Mouse (Mus musculus) heart, embryonic 15.5 days (tissue): ENCODE data around the gene Cd247. TPM values are rescaled to one million over a fixed set of nuclear protein-coding genes. Genes with fewer than 3 reads are reported as not detected.

ENCODE experiments used
- ATAC-seq: fragments of 200-750 bp; cut with Nextera tagmentation; replicated peaks from 2 replicates; pipeline ENCODE4 v1.8.0; 2017; ENCODE audit warnings: low read depth, moderate TSS enrichment; ENCODE audit not compliant: insufficient number of reproducible peaks, insufficient read depth, low FRiP score
- H3K27ac ChIP-seq: fragments of 300-500 bp; sonication (generic); 2 replicates; pipeline ENCODE4 v1.5.1; 2015; ENCODE audit warnings: mild to moderate bottlenecking, inconsistent platforms
- H3K27me3 ChIP-seq: fragments of 300-500 bp; sonication (generic); 2 replicates; pipeline ENCODE4 v1.6.1; 2015; ENCODE audit warnings: inconsistent platforms
- H3K36me3 ChIP-seq: fragments of 300-500 bp; sonication (generic); 2 replicates; pipeline ENCODE4 v1.6.1; 2015; ENCODE audit warnings: mild to moderate bottlenecking, inconsistent platforms
- H3K4me1 ChIP-seq: fragments of 300-500 bp; sonication (generic); replicated peaks from 2 replicates; pipeline ENCODE4 v1.6.1; 2015; ENCODE audit warnings: inconsistent platforms
- H3K4me2 ChIP-seq: fragments of 300-500 bp; sonication (generic); 2 replicates; pipeline ENCODE4 v1.6.1; 2015; ENCODE audit warnings: inconsistent platforms, mild to moderate bottlenecking, moderate library complexity
- H3K4me3 ChIP-seq: fragments of 300-500 bp; sonication (generic); 2 replicates; pipeline ENCODE4 v1.5.1; 2015; ENCODE audit warnings: mild to moderate bottlenecking, inconsistent platforms
- H3K9ac ChIP-seq: fragments of 300-500 bp; sonication (generic); 2 replicates; pipeline ENCODE4 v1.6.1; 2015; ENCODE audit warnings: mild to moderate bottlenecking, inconsistent platforms
- H3K9me3 ChIP-seq: fragments of 300-500 bp; sonication (generic); replicated peaks from 2 replicates; pipeline ENCODE4 v1.6.1; 2016; ENCODE audit warnings: inconsistent platforms
- whole genome bisulfite sequencing: fragments of 180-500 bp; shearing (Covaris S2); methylation state at CpG from one replicate; pipeline ENCODE4 v1.1.7; 2015; ENCODE audit warnings: mixed read lengths; 5-methylcytosine and 5-hydroxymethylcytosine counted together
- polyA plus RNA-seq: library from polyadenylated mRNA; unstranded; fragments of >200 nt; fragmentation: Nextera tagmentation; extraction: Ambion mirVana; gene quantifications from 2 replicates; pipeline ENCODE4 v1.2.1, GENCODE M21; 2015

Gene Cd247
- polyA plus RNA-seq, 1 experiment from 2014 or later = 0.89 TPM

DNA sequence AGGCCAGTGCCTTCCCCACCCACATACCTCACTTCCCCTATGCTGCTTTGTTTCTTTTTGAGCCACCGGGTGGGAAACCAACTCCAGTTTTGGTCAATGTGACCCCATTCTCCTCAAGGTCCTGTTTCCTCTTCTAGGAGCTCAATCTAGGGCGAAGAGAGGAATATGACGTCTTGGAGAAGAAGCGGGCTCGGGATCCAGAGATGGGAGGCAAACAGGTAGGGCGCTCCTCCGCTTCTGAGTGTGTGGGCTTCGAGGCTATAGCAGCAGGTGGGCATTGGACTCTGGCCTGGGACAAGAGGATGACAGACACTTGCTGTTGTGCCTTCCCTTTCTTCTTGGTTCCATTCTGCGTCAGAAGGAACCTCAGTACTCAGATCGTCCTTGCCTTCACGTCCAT lies 68.8 kb downstream of the Cd247 start:
- no peak overlapping the region for H3K4me2 ChIP-seq
- WGBS = 88% methylated on average over 11 of the region's 11 CpGs
- H3K27ac ChIP-seq = no peak overlapping the region
- H3K36me3 ChIP-seq = no peaks in the 10 kb centered on the region
- H3K27me3 ChIP-seq = no peaks in the 10 kb centered on the region
- H3K9ac ChIP-seq = no peak overlapping the region
- peaks cover 4% of the 10 kb centered on the region for H3K4me1 ChIP-seq
- no peak for ATAC-seq
- H3K4me3 ChIP-seq = no peak overlapping the region
- H3K9me3 ChIP-seq = no peaks in the 10 kb centered on the region

GRCm38 (mm10) chr1:165858356-165858755 lies 69.9 kb downstream of the Cd247 start:
- WGBS = 72% methylated on average over 5 of the region's 5 CpGs
- H3K4me2 ChIP-seq = no peak overlapping the region
- ATAC-seq = no peak
- no peaks in the 10 kb centered on the region for H3K36me3 ChIP-seq
- no peak overlapping the region for H3K9ac ChIP-seq
- H3K4me1 ChIP-seq = peaks cover 4% of the 10 kb centered on the region
- no peak overlapping the region for H3K4me3 ChIP-seq
- H3K9me3 ChIP-seq = no peaks in the 10 kb centered on the region
- no peak overlapping the region for H3K27ac ChIP-seq
- H3K27me3 ChIP-seq = no peaks in the 10 kb centered on the region

- Histone ChIP-seq H3K27me3 (no peaks in the 10 kb centered on the region), H3K9ac (no peak overlapping the region), H3K27ac (peak overlapping the region; percentile 57; the same call in 1 of the 2 replicates), H3K9me3 (no peaks in the 10 kb centered on the region), H3K4me3 (no peak overlapping the region), H3K4me2 (no peak overlapping the region), H3K4me1 (peaks cover 13% of the 10 kb centered on the region), H3K36me3 (no peaks in the 10 kb centered on the region)
- 60% methylated on average over 9 of the region's 9 CpGs for WGBS
- ATAC-seq = 0 out of 2 replicates have a peak, but pooled peaks have one; percentile 45
These were observed 72.1 kb downstream of the Cd247 start for GRCm38 (mm10) chr1:165860373-165861234.

DNA sequence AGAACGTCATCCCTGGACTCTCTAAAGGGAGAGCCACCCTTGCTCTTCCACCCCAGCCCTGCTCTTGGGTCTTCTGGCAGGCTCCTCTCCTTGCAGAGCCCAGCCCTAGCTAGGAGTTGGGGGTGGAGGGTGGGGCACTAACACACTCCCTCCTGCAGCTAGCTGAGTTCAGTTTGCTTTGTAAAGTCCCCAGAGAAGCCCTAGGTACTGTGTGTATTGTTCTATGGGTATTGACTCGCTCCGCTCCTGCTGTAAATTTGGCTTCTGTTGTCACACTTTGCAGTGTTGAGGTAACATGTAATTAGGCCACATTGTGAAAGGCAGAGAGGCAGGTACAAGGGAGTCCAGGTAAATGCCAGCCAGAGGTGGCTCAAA lies 72.7 kb downstream of the Cd247 start:
- WGBS = 83% methylated on average over 3 of the region's 3 CpGs
- no peak overlapping the region for H3K4me3 ChIP-seq
- H3K36me3 ChIP-seq = no peaks in the 10 kb centered on the region
- no peaks in the 10 kb centered on the region for H3K27me3 ChIP-seq
- no peak for ATAC-seq
- peaks cover 13% of the 10 kb centered on the region for H3K4me1 ChIP-seq
- H3K27ac ChIP-seq = no peak overlapping the region
- H3K9ac ChIP-seq = no peak overlapping the region
- no peak overlapping the region for H3K4me2 ChIP-seq
- H3K9me3 ChIP-seq = no peaks in the 10 kb centered on the region

- no peak overlapping the region for H3K4me2 ChIP-seq
- H3K4me1 ChIP-seq = peaks cover 13% of the 10 kb centered on the region
- H3K27me3 ChIP-seq = no peaks in the 10 kb centered on the region
- no peak for ATAC-seq
- 78% methylated on average over 7 of the region's 7 CpGs for WGBS
- H3K9ac ChIP-seq = no peak overlapping the region
- H3K9me3 ChIP-seq = no peaks in the 10 kb centered on the region
- H3K36me3 ChIP-seq = no peaks in the 10 kb centered on the region
- no peak overlapping the region for H3K27ac ChIP-seq
- no peak overlapping the region for H3K4me3 ChIP-seq
These were observed 73.6 kb downstream of the Cd247 start for GRCm38 (mm10) chr1:165862059-165862458.

GRCm38 (mm10) chr1:165864864-165865795 lies 76.6 kb downstream of the Cd247 start:
- no peak overlapping the region for H3K27ac ChIP-seq

DNA sequence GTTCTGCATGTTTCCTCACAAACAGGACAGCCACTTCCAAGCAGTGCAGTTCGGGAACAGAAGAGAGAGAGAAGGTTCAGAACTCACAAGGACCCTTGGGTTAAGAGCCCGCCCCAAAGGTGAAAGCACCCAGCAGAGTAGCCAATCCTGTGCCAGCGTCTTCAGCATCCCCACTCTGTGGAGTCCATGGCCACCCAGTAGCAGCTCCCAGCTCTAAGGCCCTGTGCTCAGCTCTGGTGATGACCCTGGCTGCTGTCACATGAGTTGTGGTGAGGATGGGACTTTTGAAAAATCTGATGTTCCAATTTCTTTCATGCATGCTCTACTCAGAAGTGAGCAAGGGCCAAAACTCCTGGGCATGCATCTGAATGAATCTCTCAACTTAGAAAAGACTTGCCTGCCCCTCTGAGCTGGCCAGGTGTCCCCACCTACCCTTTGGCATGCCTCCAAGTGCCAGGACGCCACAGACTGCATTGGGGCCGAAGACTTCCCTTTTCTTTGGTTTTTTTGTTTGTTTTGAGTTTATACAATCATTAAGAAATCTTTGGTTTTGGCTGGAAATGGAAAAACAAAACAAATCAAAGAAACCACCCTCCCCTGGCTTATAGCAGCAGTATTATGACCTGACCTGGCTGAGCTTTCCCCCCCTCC lies 78.3 kb downstream of the Cd247 start:
- Histone ChIP-seq H3K36me3 (no peaks in the 10 kb centered on the region), H3K27ac (no peak overlapping the region), H3K9ac (no peak overlapping the region), H3K4me1 (0 out of 2 replicates have a peak, but pooled peaks cover 10% of the 10 kb centered on the region), H3K4me2 (no peak overlapping the region), H3K9me3 (no peaks in the 10 kb centered on the region), H3K27me3 (no peaks in the 10 kb centered on the region), H3K4me3 (no peak overlapping the region)
- WGBS = 77% methylated on average over 5 of the region's 5 CpGs
- no peak for ATAC-seq

More at GRCm38 (mm10) chr1:165864864-165865795, 76.6 kb downstream of the Cd247 start:
- Histone ChIP-seq H3K9me3 (no peaks in the 10 kb centered on the region), H3K27me3 (no peaks in the 10 kb centered on the region), H3K4me2 (no peak overlapping the region), H3K36me3 (no peaks in the 10 kb centered on the region), H3K9ac (no peak overlapping the region), H3K4me1 (peaks cover 13% of the 10 kb centered on the region), H3K4me3 (no peak overlapping the region)
- ATAC-seq = no peak
- 40% methylated on average over 14 of the region's 14 CpGs for WGBS

GRCm38 (mm10) chr1:165868659-165869058 lies 80.2 kb downstream of the Cd247 start:
- 72% methylated on average over 8 of the region's 8 CpGs for WGBS
- ATAC-seq = no peak
- no peaks in the 10 kb centered on the region for H3K27me3 ChIP-seq

GRCm38 (mm10) chr1:165874645-165875044 lies 86.2 kb downstream of the Cd247 start:
- no peak for ATAC-seq
- 42% methylated on average over 8 of the region's 8 CpGs for WGBS

More at GRCm38 (mm10) chr1:165868659-165869058, 80.2 kb downstream of the Cd247 start:
- H3K9me3 ChIP-seq = no peaks in the 10 kb centered on the region
- no peak overlapping the region for H3K4me2 ChIP-seq
- no peak overlapping the region for H3K27ac ChIP-seq
- H3K9ac ChIP-seq = no peak overlapping the region
- H3K36me3 ChIP-seq = no peaks in the 10 kb centered on the region
- H3K4me1 ChIP-seq = peaks cover 10% of the 10 kb centered on the region; the same call in 1 of the 2 replicates
- no peak overlapping the region for H3K4me3 ChIP-seq

GRCm38 (mm10) chr1:165875520-165876284 lies 87.2 kb downstream of the Cd247 start:
- Histone ChIP-seq H3K27ac (no peak overlapping the region), H3K36me3 (peaks cover 30% of the 10 kb centered on the region), H3K9me3 (no peaks in the 10 kb centered on the region), H3K4me2 (no peak overlapping the region), H3K4me1 (peaks cover 2% of the 10 kb centered on the region; the same call in 1 of the 2 replicates), H3K4me3 (no peak overlapping the region), H3K9ac (no peak overlapping the region), H3K27me3 (no peaks in the 10 kb centered on the region)
- 70% methylated on average over 6 of the region's 6 CpGs for WGBS
- no peak for ATAC-seq

More at GRCm38 (mm10) chr1:165874645-165875044, 86.2 kb downstream of the Cd247 start:
- H3K9me3 ChIP-seq = no peaks in the 10 kb centered on the region
- no peaks in the 10 kb centered on the region for H3K27me3 ChIP-seq
- no peak overlapping the region for H3K4me3 ChIP-seq
- peaks cover 23% of the 10 kb centered on the region for H3K36me3 ChIP-seq
- H3K4me1 ChIP-seq = peaks cover 2% of the 10 kb centered on the region; the same call in 1 of the 2 replicates
- H3K4me2 ChIP-seq = no peak overlapping the region
- H3K27ac ChIP-seq = no peak overlapping the region
- no peak overlapping the region for H3K9ac ChIP-seq
